ENCODE assay signal across 10 mouse cellular contexts in the genomic region with DNA sequence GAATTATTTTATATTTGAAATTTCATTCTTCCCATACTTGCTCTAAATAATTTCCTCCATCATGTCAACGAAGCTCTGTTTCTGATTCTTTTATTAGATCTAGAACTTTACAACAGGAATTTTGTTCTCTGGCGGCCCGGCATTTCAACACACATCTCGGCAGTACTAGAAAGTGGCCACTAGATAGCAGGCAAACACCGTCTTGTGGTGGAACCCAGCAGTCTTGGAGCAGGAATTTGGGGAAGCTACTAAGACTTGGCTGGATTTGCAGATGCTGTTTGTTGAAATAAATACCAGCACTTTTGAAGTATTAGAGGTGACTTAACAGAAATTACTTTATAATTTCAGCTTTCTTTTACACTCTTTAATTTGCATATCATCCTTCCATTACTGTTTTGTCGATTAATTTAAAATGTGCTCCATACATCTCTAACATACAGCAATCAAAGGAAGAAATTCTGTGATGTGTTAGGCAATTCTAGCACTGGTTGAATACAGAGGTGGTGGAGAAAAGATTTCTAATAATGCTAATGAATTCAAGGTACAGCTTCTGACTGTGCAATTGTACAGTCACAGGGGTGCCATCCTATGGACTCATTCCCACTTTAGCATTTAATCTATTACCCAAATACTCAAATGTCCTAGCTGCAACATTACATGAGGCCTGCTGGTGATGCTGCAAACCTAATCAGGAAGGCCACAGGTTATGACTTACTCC.
DNase-seq lines count a peak whose midpoint lies in the region; ATAC-seq and TF ChIP-seq lines count a peak whose summit lies in the region.
"Had no signal": no experiment of that assay in that cellular context is flagged by ENCODE, and none has a peak within 500 bp of the region (broad histone marks: within the 10 kb centered on the region; RNA-seq: fewer than 3 reads in every experiment).

No protein-coding gene starts in this region.

- H3K27me3 ChIP-seq in kidney, adult 2 months (replicated peaks; ENCODE audit: control insufficient read depth, insufficient read depth, low read length) = no peaks in the 10 kb centered on the region
- H3K27me3 ChIP-seq in limb, embryonic 10.5 days (ENCODE audit: low read depth, poor library complexity, severe bottlenecking) = no peaks in the 10 kb centered on the region
- no peaks in the 10 kb centered on the region for H3K27me3 ChIP-seq in neural tube, embryonic 13.5 days
- H3K27me3 ChIP-seq: CH12.LX; heart, embryonic 15.5 days had no signal

- no peak overlapping the region for H3K27ac ChIP-seq in gastrocnemius, adult 2 months
- no peak overlapping the region for H3K27ac ChIP-seq in embryonic fibroblast, embryonic 13.5 days (ENCODE audit: insufficient read depth, low read length)
- no peak overlapping the region for H3K27ac ChIP-seq in kidney, adult 2 months (ENCODE audit: insufficient read depth, low read depth, low read length)
- no peak overlapping the region for H3K27ac ChIP-seq in limb, embryonic 10.5 days
- no peak overlapping the region for H3K27ac ChIP-seq in neural tube, embryonic 13.5 days (replicated peaks)
- H3K27ac ChIP-seq: heart, embryonic 15.5 days had no signal

- peak; percentile 20 for DNase-seq in gastrocnemius, adult 2 months
- DNase-seq in gastrocnemius, postnatal 36 days = no peak
- DNase-seq in adrenal gland, postnatal 14 days = peak; percentile 24
- peak; percentile 48 for DNase-seq in kidney, adult 2 months
- DNase-seq in limb, embryonic 10.5 days (ENCODE audit: low spot score) = peak; percentile 36
- DNase-seq in spleen, postnatal 10 days (ENCODE audit: low spot score in 2 of 2) = no peak

- no peak overlapping the region for H3K4me2 ChIP-seq in neural tube, embryonic 13.5 days
- H3K4me2 ChIP-seq: heart, embryonic 15.5 days had no signal

- no peak for TF ChIP-seq POLR2A in embryonic fibroblast, embryonic 13.5 days (IDR thresholded peaks at IDR 0.05; ENCODE audit: low read depth, low read length)
- TF ChIP-seq POLR2A in kidney, adult 2 months (IDR thresholded peaks at IDR 0.05; ENCODE audit: low read depth, low read length) = no peak

- H3K36me3 ChIP-seq in kidney, adult 2 months (ENCODE audit: control insufficient read depth, insufficient read depth, low read length) = no peaks in the 10 kb centered on the region
- peaks cover 14% of the 10 kb centered on the region for H3K36me3 ChIP-seq in limb, embryonic 10.5 days
- peaks cover 10% of the 10 kb centered on the region for H3K36me3 ChIP-seq in neural tube, embryonic 13.5 days
- H3K36me3 ChIP-seq: heart, embryonic 15.5 days had no signal

- no peaks in the 10 kb centered on the region for H3K9me3 ChIP-seq in limb, embryonic 10.5 days (replicated peaks)
- H3K9me3 ChIP-seq in neural tube, embryonic 13.5 days = no peaks in the 10 kb centered on the region
- H3K9me3 ChIP-seq: heart, embryonic 15.5 days had no signal

- peak; percentile 71 for TF ChIP-seq CTCF in gastrocnemius, adult 2 months (IDR thresholded peaks at IDR 0.05)
- TF ChIP-seq CTCF in embryonic fibroblast, embryonic 13.5 days (IDR thresholded peaks at IDR 0.05; ENCODE audit: borderline replicate concordance, insufficient read depth, low read length) = peak; percentile 39; the same call in 1 of the 2 replicates
- peak; percentile 75 for TF ChIP-seq CTCF in kidney, adult 2 months (conservative IDR thresholded peaks at IDR 0.05; ENCODE audit: insufficient read depth, insufficient read length, low read depth, low read length)

- no peaks in the 10 kb centered on the region for H3K4me1 ChIP-seq in embryonic fibroblast, embryonic 13.5 days (ENCODE audit: control insufficient read depth, insufficient read depth, low read length)
- H3K4me1 ChIP-seq in kidney, adult 2 months (ENCODE audit: control insufficient read depth, insufficient read depth, low read length) = no peaks in the 10 kb centered on the region
- H3K4me1 ChIP-seq in limb, embryonic 10.5 days = no peaks in the 10 kb centered on the region
- H3K4me1 ChIP-seq in neural tube, embryonic 13.5 days (replicated peaks) = peaks cover 4% of the 10 kb centered on the region; the same call in 1 of the 2 replicates
- H3K4me1 ChIP-seq: heart, embryonic 15.5 days had no signal

- H3K4me3 ChIP-seq in gastrocnemius, adult 2 months = no peak overlapping the region
- no peak overlapping the region for H3K4me3 ChIP-seq in embryonic fibroblast, embryonic 13.5 days (ENCODE audit: insufficient read depth, low read length)
- H3K4me3 ChIP-seq in kidney, adult 2 months (ENCODE audit: insufficient read depth, low read depth, low read length) = no peak overlapping the region
- H3K4me3 ChIP-seq in limb, embryonic 10.5 days = no peak overlapping the region
- H3K4me3 ChIP-seq in neural tube, embryonic 13.5 days = no peak overlapping the region
- H3K4me3 ChIP-seq: heart, embryonic 15.5 days had no signal

- WGBS in kidney, adult 2 months = 22% methylated on average over 6 of the region's 6 CpGs
- 28% methylated on average over 6 of the region's 6 CpGs for WGBS in limb, embryonic 10.5 days
- 27% methylated on average over 6 of the region's 6 CpGs for WGBS in neural tube, embryonic 13.5 days

- peak; percentile 73; the same call in 1 of the 2 replicates for ATAC-seq in neural tube, embryonic 13.5 days (ENCODE audit: low read depth)

- H3K9ac ChIP-seq in neural tube, embryonic 13.5 days = no peak overlapping the region
- H3K9ac ChIP-seq: heart, embryonic 15.5 days had no signal

- intact Hi-C loops in gastrocnemius, adult 2 months (cut with DNase I) = no loop called here
- intact Hi-C loops in gastrocnemius, postnatal 36 days (cut with DNase I) = no loop called here

Comparison
In these comparisons a context has a peak if more than half of its experiments do, and no peak if none do; other contexts are left out.
1. DNase-seq: peak in gastrocnemius, adult 2 months (single experiment), adrenal gland, postnatal 14 days (single experiment), kidney, adult 2 months (single experiment) and limb, embryonic 10.5 days (single experiment); none in gastrocnemius, postnatal 36 days (0 of 2) and spleen, postnatal 10 days (0 of 2).
2. Peak in every context shown above with its lines, with median percentiles within 50 percentile points of each other: CTCF ChIP-seq.